In genomic region chr1:144030499-144030898, GRCm38 (mm10) we compare ENCODE assay signal across 14 mouse cellular contexts. TPM values are rescaled to one million over a fixed set of nuclear protein-coding genes. Genes with fewer than 3 reads are reported as not detected.
DNase-seq lines count a peak whose midpoint lies in the region; ATAC-seq and TF ChIP-seq lines count a peak whose summit lies in the region.
"Had no signal": no experiment of that assay in that cellular context is flagged by ENCODE, and none has a peak within 500 bp of the region (broad histone marks: within the 10 kb centered on the region; RNA-seq: fewer than 3 reads in every experiment).

No protein-coding gene starts in this region.

- peak; percentile 63; the same call in 1 of the 2 replicates for ATAC-seq in forebrain, postnatal 0 days

- no peak overlapping the region for H3K4me3 ChIP-seq in forebrain, postnatal 0 days (ENCODE audit: low read depth, low read length)
- H3K4me3 ChIP-seq: embryonic facial prominence, embryonic 13.5 days; hindbrain, embryonic 15.5 days had no signal

- H3K4me2 ChIP-seq in forebrain, postnatal 0 days (ENCODE audit: low read depth), result no peak overlapping the region
- H3K4me2 ChIP-seq: embryonic facial prominence, embryonic 13.5 days; heart, embryonic 11.5 days; hindbrain, embryonic 15.5 days had no signal

- 23% methylated on average over 6 of the region's 6 CpGs for WGBS in forebrain, postnatal 0 days

- no peaks in the 10 kb centered on the region for H3K4me1 ChIP-seq in forebrain, postnatal 0 days (ENCODE audit: insufficient read depth)
- H3K4me1 ChIP-seq: embryonic facial prominence, embryonic 13.5 days; hindbrain, embryonic 15.5 days had no signal

- peak; percentile 35 for DNase-seq in urinary bladder, postnatal 14 days (ENCODE audit: low spot score)
- no peak for DNase-seq in urinary bladder, adult 2 months (ENCODE audit: low spot score)
- no peak for DNase-seq in forebrain, postnatal 0 days
- peak; percentile 20 for DNase-seq in kidney, postnatal 10 days
- peak; percentile 84 for DNase-seq in retina, postnatal 1 day
- DNase-seq in lung, postnatal 10 days, result no peak
- no peak for DNase-seq in lung, adult 18-20 months
- no peak for DNase-seq in layer of hippocampus, postnatal 36 days
- DNase-seq: adrenal gland, postnatal 25 days; spleen, adult 18-20 months; thymus, adult 18-20 months had no signal

- H3K9me3 ChIP-seq in forebrain, postnatal 0 days (ENCODE audit: low read length), result no peaks in the 10 kb centered on the region
- H3K9me3 ChIP-seq: embryonic facial prominence, embryonic 13.5 days; hindbrain, embryonic 15.5 days had no signal

- H3K27ac ChIP-seq in forebrain, postnatal 0 days (ENCODE audit: low read depth, low read length), result no peak overlapping the region
- H3K27ac ChIP-seq: embryonic facial prominence, embryonic 13.5 days; hindbrain, embryonic 15.5 days had no signal

- no peak for TF ChIP-seq CTCF in forebrain, postnatal 0 days (IDR thresholded peaks at IDR 0.05; ENCODE audit: low read depth)

- H3K9ac ChIP-seq in forebrain, postnatal 0 days, result no peak overlapping the region
- H3K9ac ChIP-seq: embryonic facial prominence, embryonic 13.5 days; hindbrain, embryonic 15.5 days had no signal

- no peaks in the 10 kb centered on the region for H3K27me3 ChIP-seq in forebrain, postnatal 0 days (ENCODE audit: insufficient read depth, low read length)
- H3K27me3 ChIP-seq: embryonic facial prominence, embryonic 13.5 days; hindbrain, embryonic 15.5 days had no signal

- no peaks in the 10 kb centered on the region for H3K36me3 ChIP-seq in forebrain, postnatal 0 days (ENCODE audit: insufficient read depth)
- H3K36me3 ChIP-seq: embryonic facial prominence, embryonic 13.5 days; hindbrain, embryonic 15.5 days had no signal

RNA-seq across cellular contexts. Expression of gene Rgs2, which starts 26.5 kb away (rescaled TPM):
- polyA plus RNA-seq in urinary bladder, adult 2 months (2012; rRNA removed), result 123 and 233 TPM in 2 replicates
- total RNA-seq in forebrain, postnatal 0 days (2014; rRNA removed), result 45.1 and 60.7 TPM in 2 replicates
- 71.8 and 85.9 TPM in 2 replicates for polyA plus RNA-seq in forebrain, postnatal 0 days (2015; fragmentation: Nextera tagmentation; extraction: Ambion mirVana)
- 10 to 100 TPM; 35.6 to 38.7 TPM for total RNA-seq in layer of hippocampus, postnatal 36 days (2021)

Comparison
In these comparisons a context has a peak if more than half of its experiments do, and no peak if none do; other contexts are left out.
1. DNase-seq: peak in urinary bladder, postnatal 14 days (single experiment), kidney, postnatal 10 days (single experiment) and retina, postnatal 1 day (single experiment); none in urinary bladder, adult 2 months (single experiment), forebrain, postnatal 0 days (single experiment), lung, postnatal 10 days (single experiment), lung, adult 18-20 months (0 of 2) and layer of hippocampus, postnatal 36 days (0 of 2).